Mouse (Mus musculus) testis, adult 2 months (tissue): ENCODE results near the gene Gm4553.

ENCODE experiments used
- CTCF ChIP-seq: fragments of 200-500 bp; IDR thresholded peaks from 2 replicates; pipeline ENCODE4 v1.5.1; 2012; ENCODE audit warnings: low read depth, mild to moderate bottlenecking, inconsistent platforms, low read length, moderate library complexity; ENCODE audit not compliant: control insufficient read depth, insufficient read depth, insufficient replicate concordance
- POLR2A ChIP-seq: fragments of 200-500 bp; IDR thresholded peaks from 2 replicates; pipeline ENCODE4 v1.6.1; 2012; ENCODE audit warnings: low read depth, mild to moderate bottlenecking, inconsistent platforms, low read length, moderate library complexity; ENCODE audit not compliant: control insufficient read depth

- TF ChIP-seq CTCF (no peak), POLR2A (no peak)
These were observed 15.5 kb upstream of the Gm4553 start for GRCm38 (mm10) chr7:142181021-142181420.
